Mouse (Mus musculus) megakaryocyte, embryonic 14.5 days (primary cell): Measurements from ENCODE around the gene Cd34. TPM values are rescaled to one million over a fixed set of nuclear protein-coding genes. Genes with fewer than 3 reads are reported as not detected.

ENCODE experiments used
- H3K27me3 ChIP-seq: replicated peaks from 2 replicates; pipeline ENCODE3; 2012; ENCODE audit warnings: inconsistent platforms
- H3K36me3 ChIP-seq: replicated peaks from 2 replicates; pipeline ENCODE3; 2012; ENCODE audit warnings: low read length, inconsistent platforms, mixed read lengths
- H3K4me1 ChIP-seq: 2 replicates; pipeline ENCODE4 v1.6.1; 2012; ENCODE audit warnings: inconsistent platforms
- H3K4me3 ChIP-seq: replicated peaks from 2 replicates; pipeline ENCODE3; 2012; ENCODE audit warnings: moderate library complexity, mild to moderate bottlenecking, inconsistent platforms
- H3K9me3 ChIP-seq: 2 replicates; pipeline ENCODE4 v1.6.1; 2012; ENCODE audit warnings: inconsistent platforms
- FLI1 ChIP-seq: IDR thresholded peaks from 2 replicates; pipeline ENCODE4 v1.6.1; 2012; ENCODE audit warnings: low read length, inconsistent platforms, mixed read lengths
- GATA1 ChIP-seq: IDR thresholded peaks from 3 replicates; pipeline ENCODE4 v1.6.1; 2012; ENCODE audit warnings: mixed read lengths, low read length, inconsistent platforms, borderline replicate concordance
- polyA plus RNA-seq: library from polyadenylated mRNA; stranded (reverse); fragments of >175 nt; gene quantifications from 2 replicates; pipeline ENCODE4 v1.2.3, GENCODE M21; 2012; ENCODE audit warnings: low replicate concordance; ENCODE audit not compliant: insufficient read depth

Gene Cd34
- polyA plus RNA-seq, 1 experiment = 22.5 TPM

GRCm38 (mm10) chr1:194935351-194935750 lies 3.3 kb upstream of the Cd34 start:
- peaks cover 14% of the 10 kb centered on the region for H3K27me3 ChIP-seq
- no peaks in the 10 kb centered on the region for H3K36me3 ChIP-seq
- H3K4me1 ChIP-seq = peaks cover 62% of the 10 kb centered on the region
- H3K9me3 ChIP-seq = no peaks in the 10 kb centered on the region
- H3K4me3 ChIP-seq = no peak overlapping the region
- TF ChIP-seq FLI1 (no peak), GATA1 (no peak)

GRCm38 (mm10) chr1:194941528-194941927 lies 2.9 kb downstream of the Cd34 start:
- peaks cover 86% of the 10 kb centered on the region for H3K4me1 ChIP-seq
- peaks cover 14% of the 10 kb centered on the region for H3K27me3 ChIP-seq
- peak overlapping the region; percentile 33 for H3K4me3 ChIP-seq
- no peak for TF ChIP-seq FLI1
- TF ChIP-seq GATA1 = no peak
- no peaks in the 10 kb centered on the region for H3K9me3 ChIP-seq
- H3K36me3 ChIP-seq = peaks cover 5% of the 10 kb centered on the region

GRCm38 (mm10) chr1:194942912-194943311 lies 4.3 kb downstream of the Cd34 start:
- peaks cover 10% of the 10 kb centered on the region for H3K36me3 ChIP-seq

GRCm38 (mm10) chr1:194943485-194943884 lies 4.9 kb downstream of the Cd34 start:
- peaks cover 82% of the 10 kb centered on the region for H3K4me1 ChIP-seq
- peaks cover 10% of the 10 kb centered on the region for H3K36me3 ChIP-seq
- H3K9me3 ChIP-seq = no peaks in the 10 kb centered on the region
- TF ChIP-seq FLI1 (no peak), GATA1 (no peak)
- peaks cover 13% of the 10 kb centered on the region for H3K27me3 ChIP-seq
- H3K4me3 ChIP-seq = no peak overlapping the region

More at GRCm38 (mm10) chr1:194942912-194943311, 4.3 kb downstream of the Cd34 start:
- no peak for TF ChIP-seq GATA1
- TF ChIP-seq FLI1 = no peak
- no peak overlapping the region for H3K4me3 ChIP-seq
- H3K9me3 ChIP-seq = no peaks in the 10 kb centered on the region
- peaks cover 87% of the 10 kb centered on the region for H3K4me1 ChIP-seq
- peaks cover 14% of the 10 kb centered on the region for H3K27me3 ChIP-seq

GRCm38 (mm10) chr1:194945382-194945781 lies 6.8 kb downstream of the Cd34 start:
- Histone ChIP-seq H3K27me3 (no peaks in the 10 kb centered on the region), H3K4me1 (peaks cover 70% of the 10 kb centered on the region), H3K9me3 (no peaks in the 10 kb centered on the region), H3K36me3 (peaks cover 27% of the 10 kb centered on the region), H3K4me3 (no peak overlapping the region)
- TF ChIP-seq FLI1 = no peak
- TF ChIP-seq GATA1 = no peak

- no peak for TF ChIP-seq GATA1
- TF ChIP-seq FLI1 = no peak
Observed at GRCm38 (mm10) chr1:194946467-194946866, 7.8 kb downstream of the Cd34 start.

GRCm38 (mm10) chr1:194950913-194951312 lies 12.3 kb downstream of the Cd34 start:
- Histone ChIP-seq H3K9me3 (no peaks in the 10 kb centered on the region), H3K4me3 (no peak overlapping the region), H3K27me3 (no peaks in the 10 kb centered on the region), H3K4me1 (peaks cover 23% of the 10 kb centered on the region), H3K36me3 (peaks cover 44% of the 10 kb centered on the region)
- no peak for TF ChIP-seq GATA1
- no peak for TF ChIP-seq FLI1

More at GRCm38 (mm10) chr1:194946467-194946866, 7.8 kb downstream of the Cd34 start:
- peaks cover 63% of the 10 kb centered on the region for H3K4me1 ChIP-seq
- H3K27me3 ChIP-seq = no peaks in the 10 kb centered on the region
- no peaks in the 10 kb centered on the region for H3K9me3 ChIP-seq
- H3K36me3 ChIP-seq = peaks cover 29% of the 10 kb centered on the region
- H3K4me3 ChIP-seq = no peak overlapping the region

- H3K27me3 ChIP-seq = no peaks in the 10 kb centered on the region
- TF ChIP-seq FLI1 (no peak), GATA1 (no peak)
- H3K9me3 ChIP-seq = no peaks in the 10 kb centered on the region
- H3K36me3 ChIP-seq = peaks cover 49% of the 10 kb centered on the region
- H3K4me1 ChIP-seq = peaks cover 11% of the 10 kb centered on the region; the same call in 1 of the 2 replicates
- H3K4me3 ChIP-seq = no peak overlapping the region
Observed at GRCm38 (mm10) chr1:194952891-194953290, 14.3 kb downstream of the Cd34 start.

GRCm38 (mm10) chr1:194954694-194955093 lies 16.1 kb downstream of the Cd34 start:
- H3K27me3 ChIP-seq = no peaks in the 10 kb centered on the region
- peaks cover 54% of the 10 kb centered on the region for H3K36me3 ChIP-seq
- no peak overlapping the region for H3K4me3 ChIP-seq
- peaks cover 6% of the 10 kb centered on the region; the same call in 1 of the 2 replicates for H3K4me1 ChIP-seq
- H3K9me3 ChIP-seq = no peaks in the 10 kb centered on the region
- no peak for TF ChIP-seq GATA1
- TF ChIP-seq FLI1 = no peak

GRCm38 (mm10) chr1:194955749-194956148 lies 17.1 kb downstream of the Cd34 start:
- H3K4me3 ChIP-seq = no peak overlapping the region
- TF ChIP-seq GATA1 = no peak
- no peak for TF ChIP-seq FLI1
- no peaks in the 10 kb centered on the region for H3K9me3 ChIP-seq
- no peaks in the 10 kb centered on the region for H3K27me3 ChIP-seq
- peaks cover 59% of the 10 kb centered on the region for H3K36me3 ChIP-seq
- H3K4me1 ChIP-seq = peaks cover 7% of the 10 kb centered on the region; the same call in 1 of the 2 replicates
